Mouse (Mus musculus) hindbrain, embryonic 16.5 days (tissue): ENCODE data around the gene Rhou. TPM values are rescaled to one million over a fixed set of nuclear protein-coding genes. Genes with fewer than 3 reads are reported as not detected.

Experiments used
- ATAC-seq: fragments of 200-750 bp; cut with Nextera tagmentation; 2 replicates; pipeline ENCODE4 v1.8.0; 2017; ENCODE audit warnings: moderate TSS enrichment, moderate library complexity
- H3K27ac ChIP-seq: fragments of 300-500 bp; sonication (generic); 2 replicates; pipeline ENCODE4 v1.5.1; 2014; ENCODE audit warnings: low read depth, mild to moderate bottlenecking, control low read depth, low read length, moderate library complexity
- H3K27me3 ChIP-seq: fragments of 300-500 bp; sonication (generic); replicated peaks from 2 replicates; pipeline ENCODE4 v1.6.1; 2014; ENCODE audit warnings: low read length; ENCODE audit not compliant: control insufficient read depth, insufficient read depth
- H3K36me3 ChIP-seq: fragments of 300-500 bp; sonication (generic); 2 replicates; pipeline ENCODE4 v1.6.1; 2014; ENCODE audit warnings: mild to moderate bottlenecking, low read length, moderate library complexity, mixed read lengths; ENCODE audit not compliant: control insufficient read depth, insufficient read depth
- H3K4me1 ChIP-seq: fragments of 300-500 bp; sonication (generic); 2 replicates; pipeline ENCODE4 v1.6.1; 2014; ENCODE audit warnings: low read depth, low read length; ENCODE audit not compliant: control insufficient read depth, insufficient read depth
- H3K4me2 ChIP-seq: fragments of 300-500 bp; sonication (generic); 2 replicates; pipeline ENCODE4 v1.6.1; 2014; ENCODE audit warnings: mild to moderate bottlenecking, low read length, control low read depth, moderate library complexity
- H3K4me3 ChIP-seq: fragments of 300-500 bp; sonication (generic); 2 replicates; pipeline ENCODE4 v1.5.1; 2014; ENCODE audit warnings: mild to moderate bottlenecking, low read length, control low read depth, moderate library complexity
- H3K9ac ChIP-seq: fragments of 300-500 bp; sonication (generic); 2 replicates; pipeline ENCODE4 v1.6.1; 2014; ENCODE audit warnings: low read depth, mild to moderate bottlenecking, control low read depth, low read length, moderate library complexity
- H3K9me3 ChIP-seq: fragments of 300-500 bp; sonication (generic); 2 replicates; pipeline ENCODE4 v1.6.1; 2014; ENCODE audit warnings: mild to moderate bottlenecking, low read length, moderate library complexity; ENCODE audit not compliant: control insufficient read depth
- WGBS: fragments of 180-500 bp; shearing (Covaris S2); extraction: QIAGEN DNeasy Blood & Tissue Kit; methylation state at CpG from one replicate; pipeline ENCODE4 v1.1.7; 2014; 5-methylcytosine and 5-hydroxymethylcytosine counted together
- polyA plus RNA-seq: library from polyadenylated mRNA; unstranded; fragments of >200 nt; fragmentation: Nextera tagmentation; extraction: Ambion mirVana; gene quantifications from 2 replicates; pipeline ENCODE4 v1.2.1, GENCODE M21; 2015

Gene Rhou
- polyA plus RNA-seq, 1 experiment from 2014 or later = 11.6 TPM

GRCm38 (mm10) chr8:123655351-123655779 is 1.6 kb downstream of the Rhou start:
- Histone ChIP-seq H3K27me3 (no peaks in the 10 kb centered on the region), H3K9me3 (no peaks in the 10 kb centered on the region), H3K9ac (peak overlapping the region; percentile 36; the same call in 1 of the 2 replicates), H3K4me2 (peak overlapping the region; percentile 78), H3K27ac (no peak overlapping the region), H3K36me3 (peaks cover 6% of the 10 kb centered on the region; the same call in 1 of the 2 replicates), H3K4me1 (peaks cover 16% of the 10 kb centered on the region), H3K4me3 (peak overlapping the region; percentile 80)
- WGBS = 10% methylated on average over 8 of the region's 8 CpGs
- ATAC-seq = no peak

- Histone ChIP-seq H3K4me3 (no peak overlapping the region), H3K27me3 (no peaks in the 10 kb centered on the region), H3K27ac (no peak overlapping the region), H3K36me3 (peaks cover 16% of the 10 kb centered on the region), H3K9ac (no peak overlapping the region), H3K4me1 (peaks cover 16% of the 10 kb centered on the region), H3K4me2 (no peak overlapping the region), H3K9me3 (no peaks in the 10 kb centered on the region)
- no peak for ATAC-seq
- WGBS = 93% methylated on average over 8 of the region's 8 CpGs
Measured at GRCm38 (mm10) chr8:123657826-123658225, 4.1 kb downstream of the Rhou start.

- WGBS = 86% methylated on average over 10 of the region's 10 CpGs
Measured at GRCm38 (mm10) chr8:123659469-123660057, 5.8 kb downstream of the Rhou start.

GRCm38 (mm10) chr8:123661515-123661914 is 7.8 kb downstream of the Rhou start:
- Histone ChIP-seq H3K4me3 (no peak overlapping the region), H3K9ac (no peak overlapping the region), H3K9me3 (no peaks in the 10 kb centered on the region), H3K4me2 (no peak overlapping the region), H3K4me1 (no peaks in the 10 kb centered on the region), H3K36me3 (peaks cover 23% of the 10 kb centered on the region), H3K27ac (no peak overlapping the region), H3K27me3 (no peaks in the 10 kb centered on the region)
- WGBS = 88% methylated on average over 11 of the region's 11 CpGs
- ATAC-seq = no peak

More at GRCm38 (mm10) chr8:123659469-123660057, 5.8 kb downstream of the Rhou start:
- H3K9me3 ChIP-seq = no peaks in the 10 kb centered on the region
- no peak overlapping the region for H3K27ac ChIP-seq
- H3K36me3 ChIP-seq = peaks cover 23% of the 10 kb centered on the region
- H3K9ac ChIP-seq = no peak overlapping the region
- no peak for ATAC-seq
- no peak overlapping the region for H3K4me2 ChIP-seq
- H3K4me1 ChIP-seq = peaks cover 16% of the 10 kb centered on the region
- no peak overlapping the region for H3K4me3 ChIP-seq
- H3K27me3 ChIP-seq = no peaks in the 10 kb centered on the region

- no peak for ATAC-seq
- Histone ChIP-seq H3K36me3 (peaks cover 17% of the 10 kb centered on the region), H3K9me3 (no peaks in the 10 kb centered on the region), H3K4me3 (no peak overlapping the region), H3K4me1 (no peaks in the 10 kb centered on the region), H3K9ac (no peak overlapping the region), H3K4me2 (no peak overlapping the region), H3K27ac (no peak overlapping the region), H3K27me3 (no peaks in the 10 kb centered on the region)
- 87% methylated on average over 6 of the region's 6 CpGs for WGBS
Measured at GRCm38 (mm10) chr8:123665580-123665979, 11.9 kb downstream of the Rhou start.

GRCm38 (mm10) chr8:123666832-123667231 is 13.1 kb downstream of the Rhou start:
- Histone ChIP-seq H3K4me1 (no peaks in the 10 kb centered on the region), H3K9me3 (no peaks in the 10 kb centered on the region), H3K9ac (no peak overlapping the region), H3K36me3 (peaks cover 9% of the 10 kb centered on the region), H3K4me3 (no peak overlapping the region), H3K27me3 (no peaks in the 10 kb centered on the region), H3K27ac (no peak overlapping the region), H3K4me2 (no peak overlapping the region)
- WGBS = 79% methylated on average over 1 of the region's 1 CpGs
- ATAC-seq = no peak

GRCm38 (mm10) chr8:123668681-123669080 is 15.0 kb downstream of the Rhou start:
- H3K9ac ChIP-seq = no peak overlapping the region
- H3K36me3 ChIP-seq = peaks cover 2% of the 10 kb centered on the region
- no peak overlapping the region for H3K27ac ChIP-seq
- H3K9me3 ChIP-seq = no peaks in the 10 kb centered on the region
- WGBS = 53% methylated on average over 4 of the region's 4 CpGs
- no peak overlapping the region for H3K4me3 ChIP-seq
- H3K4me1 ChIP-seq = no peaks in the 10 kb centered on the region
- H3K4me2 ChIP-seq = no peak overlapping the region
- no peak for ATAC-seq
- no peaks in the 10 kb centered on the region for H3K27me3 ChIP-seq

GRCm38 (mm10) chr8:123670766-123671165 is 17.0 kb downstream of the Rhou start:
- H3K27me3 ChIP-seq = no peaks in the 10 kb centered on the region
- H3K36me3 ChIP-seq = no peaks in the 10 kb centered on the region
- H3K27ac ChIP-seq = no peak overlapping the region
- H3K4me1 ChIP-seq = peaks cover 2% of the 10 kb centered on the region; the same call in 1 of the 2 replicates
- no peak overlapping the region for H3K9ac ChIP-seq
- no peak overlapping the region for H3K4me2 ChIP-seq
- no peaks in the 10 kb centered on the region for H3K9me3 ChIP-seq
- no peak for ATAC-seq
- WGBS = 43% methylated on average over 7 of the region's 7 CpGs
- no peak overlapping the region for H3K4me3 ChIP-seq

GRCm38 (mm10) chr8:123671454-123671853 is 17.7 kb downstream of the Rhou start:
- ATAC-seq = no peak
- 72% methylated on average over 7 of the region's 7 CpGs for WGBS
- H3K9me3 ChIP-seq = no peaks in the 10 kb centered on the region

More at GRCm38 (mm10) chr8:123671454-123671853, 17.7 kb downstream of the Rhou start:
- Histone ChIP-seq H3K4me1 (peaks cover 2% of the 10 kb centered on the region; the same call in 1 of the 2 replicates), H3K27ac (no peak overlapping the region), H3K4me2 (no peak overlapping the region), H3K27me3 (no peaks in the 10 kb centered on the region), H3K36me3 (no peaks in the 10 kb centered on the region), H3K4me3 (no peak overlapping the region), H3K9ac (no peak overlapping the region)
